Mouse (Mus musculus) neutrophil, adult 65 days (primary cell): ENCODE measurements around the gene Ube2c. TPM values are rescaled to one million over a fixed set of nuclear protein-coding genes. Genes with fewer than 3 reads are reported as not detected.

ENCODE experiments used
- total RNA-seq: library from RNA; stranded (reverse); gene quantifications from 2 replicates; pipeline ENCODE4 v1.2.4, GENCODE M21; 2023

Ube2c gene
- 84.3 and 94.9 TPM in 2 replicates for total RNA-seq

DNA sequence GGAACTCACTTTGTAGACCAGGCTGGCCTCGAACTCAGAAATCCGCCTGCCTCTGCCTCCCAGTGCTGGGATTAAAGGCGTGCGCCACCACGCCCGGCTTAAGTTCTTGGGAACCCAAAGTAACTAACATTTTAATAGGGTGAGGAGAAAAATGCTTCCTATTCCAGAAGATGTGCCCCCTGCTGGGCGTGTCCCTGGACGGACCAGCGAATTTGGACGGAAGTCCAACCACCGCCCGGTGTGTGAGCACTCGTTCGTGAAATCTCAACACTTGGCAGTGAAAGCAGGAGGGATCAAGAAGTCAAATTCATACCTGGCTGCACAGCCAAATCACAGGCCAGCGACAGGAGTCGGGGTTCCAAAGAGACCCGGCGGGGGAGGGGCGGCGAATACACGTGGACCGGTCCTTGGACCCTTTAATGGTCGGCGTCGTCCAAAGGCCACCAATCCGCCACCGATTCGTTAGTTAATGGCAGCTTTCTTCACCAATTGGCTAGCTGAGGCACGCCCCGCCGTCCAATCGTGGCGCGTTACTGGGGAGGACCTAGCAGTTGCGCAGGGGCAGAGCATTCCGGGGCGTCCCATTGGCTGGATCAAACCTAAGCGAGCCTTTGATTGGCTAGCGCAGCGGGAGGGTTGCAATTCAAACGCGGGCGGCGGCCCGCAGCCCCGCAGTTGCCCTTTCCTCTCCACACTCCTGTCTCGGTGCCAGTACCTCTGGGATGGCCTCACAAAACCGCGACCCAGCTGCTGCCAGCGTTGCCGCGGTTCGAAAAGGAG lies at the start of gene Ube2c:
TSS of gene Ube2c (plus strand) at position 641 of the 780 bp plus-strand sequence.

GRCm38 (mm10) chr2:164745843-164746479 lies 23.7 kb upstream of the Ube2c start, which contains the start of the genes Wfdc3 and Dnttip1:
Wfdc3 (minus strand) TSS chr2:164745931.
Dnttip1 (plus strand) TSS chr2:164745983.

DNA sequence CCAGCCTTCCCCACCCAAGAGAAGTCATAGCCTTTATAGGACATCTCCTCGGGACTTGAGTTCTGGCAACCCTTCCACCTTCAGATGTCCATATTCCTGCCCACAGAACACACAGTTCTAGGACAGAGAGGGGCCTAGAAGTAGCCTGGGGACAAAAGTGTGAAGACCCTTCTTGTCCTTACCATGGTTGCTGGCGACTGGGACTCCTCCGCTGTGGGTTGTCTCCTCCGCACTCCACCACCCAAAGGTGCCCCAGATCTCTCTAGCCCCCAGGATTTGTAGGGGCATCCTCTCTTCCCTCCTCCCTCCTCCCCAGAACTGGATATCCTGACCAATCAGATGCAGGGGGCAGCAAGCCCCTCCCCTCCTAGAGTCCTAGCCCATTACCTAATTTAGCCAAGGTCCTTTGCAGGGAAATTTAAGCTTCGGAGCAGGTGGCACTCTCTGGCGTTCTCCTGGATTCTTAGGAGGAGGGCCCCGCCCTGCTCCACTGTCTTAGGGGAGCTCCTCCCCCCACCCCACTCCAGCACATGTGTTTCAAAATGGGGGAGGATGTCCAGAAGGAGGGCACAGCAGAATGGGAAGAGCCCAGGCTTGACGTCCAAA lies 9.9 kb downstream of the Ube2c start, which contains the start of gene Tnnc2:
TSS of gene Tnnc2 (minus strand) at position 487 of the 606 bp plus-strand sequence.

DNA sequence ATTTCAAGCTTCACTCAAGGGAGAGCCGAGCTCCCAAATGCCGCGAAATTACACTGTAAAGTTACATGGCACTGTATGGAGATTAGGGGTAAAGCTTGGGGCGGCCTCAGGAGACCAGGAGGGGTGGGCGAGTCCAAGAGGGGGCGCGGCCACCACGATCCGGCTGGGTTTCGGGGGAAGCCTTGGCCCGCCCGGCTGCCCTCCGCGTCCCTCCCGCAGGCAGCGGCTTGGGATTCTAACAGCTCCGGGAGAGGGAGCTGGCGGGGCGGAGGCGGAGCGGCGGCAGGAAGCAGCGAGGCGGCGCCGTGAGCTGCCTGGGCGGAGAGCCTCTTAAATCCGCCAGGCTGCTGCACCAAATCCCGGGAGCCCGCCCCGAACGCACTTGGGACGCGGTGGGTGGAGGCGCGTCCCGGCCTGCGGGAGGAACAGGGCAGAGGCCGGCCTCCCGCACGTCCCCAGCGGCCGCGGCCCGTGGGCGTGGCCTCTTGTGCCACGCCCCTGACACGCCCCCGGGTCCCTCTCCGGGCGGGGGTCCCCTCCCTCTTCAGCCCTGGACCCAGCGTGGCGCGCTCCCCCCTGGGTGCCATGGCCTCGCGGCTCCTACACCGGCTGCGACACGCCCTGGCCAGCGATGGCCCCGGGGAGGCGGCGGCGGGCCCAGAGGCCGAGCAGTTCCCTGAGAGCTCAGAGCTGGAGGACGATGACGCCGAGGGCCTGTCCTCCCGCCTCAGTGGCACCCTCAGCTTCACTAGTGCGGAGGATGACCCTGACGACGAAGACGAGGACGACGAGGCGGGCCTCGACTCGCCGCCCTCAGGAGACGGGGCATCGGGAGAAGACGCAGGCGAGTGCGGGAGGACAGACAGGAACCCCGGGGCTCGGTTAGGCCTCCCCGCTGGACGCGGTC lies 16.0 kb downstream of the Ube2c start, which contains the start of gene Snx21:
TSS of gene Snx21 (plus strand) at position 343 of the 907 bp plus-strand sequence.

GRCm38 (mm10) chr2:164804533-164805331 lies 35.0 kb downstream of the Ube2c start, which contains the start of the genes Acot8 and Zswim3:
Acot8 (minus strand) TSS chr2:164804882.
Zswim3 (plus strand) TSS chr2:164805098.

GRCm38 (mm10) chr2:164822636-164823165 lies 53.0 kb downstream of the Ube2c start, which contains the start of gene Zswim1:
Zswim1 (plus strand) TSS chr2:164822686.

Other genes with a start within 250 kb of the Ube2c start
- gene Wfdc2, start 207.5 kb upstream of the Ube2c start, total RNA-seq, result not detected in 2 replicates
- gene Spint3, start 196.4 kb upstream of the Ube2c start, total RNA-seq, result not detected in 2 replicates
- gene Wfdc6a, start 184.5 kb upstream of the Ube2c start, total RNA-seq, result not detected in 2 replicates
- gene Eppin, start 176.3 kb upstream of the Ube2c start, total RNA-seq, result not detected in 2 replicates
- gene Wfdc6b, start 156.4 kb upstream of the Ube2c start, total RNA-seq, result not detected in 2 replicates
- not detected in 2 replicates for gene Wfdc8, start 156.3 kb upstream of the Ube2c start, total RNA-seq
- not detected in 2 replicates for gene Wfdc16, start 131.1 kb upstream of the Ube2c start, total RNA-seq
- 7.5 and 8.1 TPM in 2 replicates for gene Wfdc10, start 113.9 kb upstream of the Ube2c start, total RNA-seq
- not detected in 2 replicates for gene Wfdc9, start 113.3 kb upstream of the Ube2c start, total RNA-seq
- gene Wfdc11, start 95.8 kb upstream of the Ube2c start, total RNA-seq, result not detected in 2 replicates
- gene Wfdc13, start 84.8 kb upstream of the Ube2c start, total RNA-seq, result not detected in 2 replicates
- gene Spint4, start 71.4 kb upstream of the Ube2c start, total RNA-seq, result not detected in 2 replicates
- gene Spint5, start 54.6 kb upstream of the Ube2c start, total RNA-seq, result not detected in 2 replicates
- gene Wfdc3, start 24.0 kb upstream of the Ube2c start, total RNA-seq, result not detected in 2 replicates
- gene Dnttip1, start 23.9 kb upstream of the Ube2c start, total RNA-seq, result 34.5 and 42.9 TPM in 2 replicates
- gene Tnnc2, start 10.1 kb downstream of the Ube2c start, total RNA-seq, result 0.73 TPM in 1 of 2 replicates, not detected in the other
- 2.2 and 2.6 TPM in 2 replicates for gene Snx21, start 15.9 kb downstream of the Ube2c start, total RNA-seq
- 44.2 and 45.5 TPM in 2 replicates for gene Acot8, start 35.0 kb downstream of the Ube2c start, total RNA-seq
- 1.5 and 1.7 TPM in 2 replicates for gene Zswim3, start 35.2 kb downstream of the Ube2c start, total RNA-seq
- 3.1 and 4.0 TPM in 2 replicates for gene Zswim1, start 52.8 kb downstream of the Ube2c start, total RNA-seq
- not detected in 2 replicates for gene Spata25, start 58.6 kb downstream of the Ube2c start, total RNA-seq
- 149 and 152 TPM in 2 replicates for gene Ctsa, start 63.0 kb downstream of the Ube2c start, total RNA-seq
- gene Neurl2, start 63.6 kb downstream of the Ube2c start, total RNA-seq, result 0.66 and 1.6 TPM in 2 replicates
- gene Pltp, start 87.8 kb downstream of the Ube2c start, total RNA-seq, result 1.7 and 3.0 TPM in 2 replicates
- gene Pcif1, start 109.4 kb downstream of the Ube2c start, total RNA-seq, result 48.8 and 69.6 TPM in 2 replicates
- gene Zfp335, start 141.9 kb downstream of the Ube2c start, total RNA-seq, result 32.4 and 36.5 TPM in 2 replicates
- gene Mmp9, start 170.9 kb downstream of the Ube2c start, total RNA-seq, result 2,237 and 2,648 TPM in 2 replicates
- gene Slc12a5, start 190.9 kb downstream of the Ube2c start, total RNA-seq, result 6.8 and 7.2 TPM in 2 replicates